Mouse (Mus musculus) limb, embryonic 14.5 days (tissue): Measurements from ENCODE around the gene Ubxn6. TPM values are rescaled to one million over a fixed set of nuclear protein-coding genes. Genes with fewer than 3 reads are reported as not detected.
"Not testable (repeated sequence)": the region's sequence is repeated elsewhere in the genome, so short reads cannot be mapped to it uniquely, and the experiment has no call there.

Experiments
- ATAC-seq: fragments of 200-750 bp; cut with Nextera tagmentation; 2 replicates; pipeline ENCODE4 v1.8.0; 2017; ENCODE audit warnings: low read depth, moderate number of reproducible peaks, moderate TSS enrichment; ENCODE audit not compliant: low FRiP score
- DNase-seq: peaks from one replicate; pipeline ENCODE4 v3.0.0-alpha.2; 2015; ENCODE audit warnings: low spot score
- H3K27ac ChIP-seq: fragments of 300-500 bp; sonication (generic); replicated peaks from 2 replicates; pipeline ENCODE4 v1.5.1; 2014; ENCODE audit warnings: low read depth, mild to moderate bottlenecking, low read length, moderate library complexity, mixed read lengths
- H3K27me3 ChIP-seq: fragments of 300-500 bp; sonication (generic); 2 replicates; pipeline ENCODE4 v1.6.1; 2014; ENCODE audit warnings: low read length, mixed read lengths; ENCODE audit not compliant: control insufficient read depth, insufficient read depth
- H3K36me3 ChIP-seq: fragments of 300-500 bp; sonication (generic); 2 replicates; pipeline ENCODE4 v1.6.1; 2014; ENCODE audit warnings: mild to moderate bottlenecking, low read length, moderate library complexity, mixed read lengths; ENCODE audit not compliant: control insufficient read depth, insufficient read depth
- H3K4me1 ChIP-seq: fragments of 300-500 bp; sonication (generic); 2 replicates; pipeline ENCODE4 v1.6.1; 2014; ENCODE audit warnings: antibody characterized with exemption, low read length, mixed read lengths; ENCODE audit not compliant: control insufficient read depth, insufficient read depth
- H3K4me2 ChIP-seq: fragments of 300-500 bp; sonication (generic); replicated peaks from 2 replicates; pipeline ENCODE4 v1.6.1; 2014; ENCODE audit warnings: low read depth, mild to moderate bottlenecking, low read length, moderate library complexity; ENCODE audit not compliant: severe bottlenecking
- H3K4me3 ChIP-seq: fragments of 300-500 bp; sonication (generic); replicated peaks from 2 replicates; pipeline ENCODE4 v1.5.1; 2014; ENCODE audit warnings: low read length
- H3K9ac ChIP-seq: fragments of 300-500 bp; sonication (generic); 2 replicates; pipeline ENCODE4 v1.6.1; 2014; ENCODE audit warnings: mild to moderate bottlenecking, low read depth, low read length, moderate library complexity; ENCODE audit not compliant: severe bottlenecking
- H3K9me3 ChIP-seq: fragments of 300-500 bp; sonication (generic); 2 replicates; pipeline ENCODE4 v1.6.1; 2016; ENCODE audit warnings: low read length; ENCODE audit not compliant: control insufficient read depth
- POLR2A ChIP-seq: fragments of 200-500 bp; IDR thresholded peaks from 2 replicates; pipeline ENCODE4 v1.8.0; 2012; ENCODE audit warnings: inconsistent platforms, mild to moderate bottlenecking, moderate library complexity, borderline replicate concordance; ENCODE audit not compliant: insufficient read depth, insufficient read length; ENCODE audit errors: extremely low read depth
- WGBS: fragments of 180-500 bp; shearing (Covaris S2); extraction: QIAGEN DNeasy Blood & Tissue Kit; methylation state at CpG from one replicate; pipeline ENCODE4 v1.1.7; 2014; 5-methylcytosine and 5-hydroxymethylcytosine counted together
- polyA plus RNA-seq, 2 experiments: library from polyadenylated mRNA; depleted of rRNA in 1 of 2; stranded (reverse) in 1 of 2; unstranded in 1 of 2; fragments of >200 nt; fragmentation: Nextera tagmentation in 1 of 2; extraction: Ambion mirVana in 1 of 2; gene quantifications; 2 replicates each; pipeline versions ENCODE4 v1.2.1 to v1.2.3; 2012 to 2014

Ubxn6 gene
- polyA plus RNA-seq, 2 experiments: 36.4 to 61.9 TPM

- no peak overlapping the region for H3K27ac ChIP-seq
- no peaks in the 10 kb centered on the region for H3K9me3 ChIP-seq
These were observed 8.4 kb downstream of the Ubxn6 start for GRCm38 (mm10) chr17:56066451-56066850.

GRCm38 (mm10) chr17:56065715-56066114 is 9.1 kb downstream of the Ubxn6 start:
- not testable (repeated sequence) for H3K4me1 ChIP-seq, H3K4me3 ChIP-seq, H3K9me3 ChIP-seq, H3K9ac ChIP-seq, H3K27me3 ChIP-seq, H3K27ac ChIP-seq, H3K4me2 ChIP-seq, ATAC-seq, DNase-seq
- peaks cover 99% of the 10 kb centered on the region for H3K36me3 ChIP-seq
- 82% methylated on average over 6 of the region's 6 CpGs for WGBS

More at GRCm38 (mm10) chr17:56066451-56066850, 8.4 kb downstream of the Ubxn6 start:
- peaks cover 99% of the 10 kb centered on the region for H3K36me3 ChIP-seq
- H3K4me3 ChIP-seq: no peak overlapping the region
- no peaks in the 10 kb centered on the region for H3K27me3 ChIP-seq
- no peaks in the 10 kb centered on the region for H3K4me1 ChIP-seq
- ATAC-seq (no peak), DNase-seq (no peak)
- no peak overlapping the region for H3K9ac ChIP-seq
- TF ChIP-seq POLR2A: no peak
- no peak overlapping the region for H3K4me2 ChIP-seq

- ATAC-seq (no peak), DNase-seq (no peak)
- no peaks in the 10 kb centered on the region for H3K27me3 ChIP-seq
- TF ChIP-seq POLR2A: no peak
- H3K4me1 ChIP-seq: no peaks in the 10 kb centered on the region
- peaks cover 96% of the 10 kb centered on the region for H3K36me3 ChIP-seq
- no peaks in the 10 kb centered on the region for H3K9me3 ChIP-seq
- H3K4me3 ChIP-seq: no peak overlapping the region
- WGBS: 93% methylated on average over 7 of the region's 7 CpGs
- no peak overlapping the region for H3K4me2 ChIP-seq
- no peak overlapping the region for H3K27ac ChIP-seq
- H3K9ac ChIP-seq: no peak overlapping the region
These were observed 12.7 kb downstream of the Ubxn6 start for GRCm38 (mm10) chr17:56062081-56062480.

DNA sequence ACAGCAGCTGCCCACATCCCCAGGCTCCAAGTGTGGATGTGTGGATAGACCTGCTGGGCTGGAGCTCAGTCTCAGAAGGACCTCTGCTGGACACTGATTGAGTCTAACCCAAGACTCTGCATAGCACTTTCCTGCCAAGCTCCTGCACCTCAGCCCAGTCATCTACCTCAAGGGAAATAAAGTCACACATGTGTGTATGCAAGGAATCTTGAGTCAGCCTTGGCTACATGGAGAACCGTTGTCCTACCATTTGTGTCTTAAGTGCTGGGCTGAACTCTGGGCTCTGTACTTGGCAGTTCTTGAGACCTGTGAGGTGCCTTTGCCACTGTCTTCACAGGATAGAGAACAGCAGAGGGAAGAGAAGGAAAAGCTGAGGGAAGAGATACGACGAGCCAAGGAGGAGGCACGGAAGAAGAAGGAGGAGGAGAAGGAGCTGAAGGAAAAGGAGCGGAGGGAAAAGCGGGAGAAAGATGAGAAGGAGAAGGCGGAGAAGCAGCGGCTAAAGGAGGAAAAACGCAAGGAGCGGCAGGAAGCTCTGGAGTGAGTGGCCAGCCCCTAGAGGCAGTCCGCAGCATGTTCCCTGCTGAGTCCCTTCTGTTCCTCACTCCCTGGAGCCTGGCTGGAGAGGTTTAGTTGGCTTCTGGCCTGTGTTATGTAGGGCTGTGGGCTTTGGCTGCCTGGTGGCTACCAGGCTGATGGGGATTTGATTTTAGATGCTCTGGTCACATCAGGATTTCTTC is 17.3 kb downstream of the Ubxn6 start:
- no peak overlapping the region for H3K4me2 ChIP-seq
- DNase-seq (no peak), ATAC-seq (no peak)
- no peaks in the 10 kb centered on the region for H3K4me1 ChIP-seq
- peaks cover 72% of the 10 kb centered on the region for H3K36me3 ChIP-seq
- no peak overlapping the region for H3K27ac ChIP-seq
- H3K9ac ChIP-seq: no peak overlapping the region
- H3K27me3 ChIP-seq: no peaks in the 10 kb centered on the region
- H3K4me3 ChIP-seq: no peak overlapping the region
- H3K9me3 ChIP-seq: no peaks in the 10 kb centered on the region
- no peak for TF ChIP-seq POLR2A
- 90% methylated on average over 10 of the region's 11 CpGs for WGBS

- peaks cover 68% of the 10 kb centered on the region for H3K36me3 ChIP-seq
- no peak for ATAC-seq
- no peak overlapping the region for H3K4me3 ChIP-seq
- TF ChIP-seq POLR2A: no peak
- H3K9me3 ChIP-seq: no peaks in the 10 kb centered on the region
- H3K4me1 ChIP-seq: no peaks in the 10 kb centered on the region
- no peak overlapping the region for H3K27ac ChIP-seq
- WGBS: 83% methylated on average over 4 of the region's 4 CpGs
- H3K9ac ChIP-seq: no peak overlapping the region
- no peaks in the 10 kb centered on the region for H3K27me3 ChIP-seq
- H3K4me2 ChIP-seq: no peak overlapping the region
- DNase-seq: no peak
These were observed 18.7 kb downstream of the Ubxn6 start for GRCm38 (mm10) chr17:56055945-56056678.
